Mouse (Mus musculus) brain, embryonic 14.5 days (tissue): ENCODE data around the gene Hs6st1. TPM values are rescaled to one million over a fixed set of nuclear protein-coding genes. Genes with fewer than 3 reads are reported as not detected.
A peak's percentile ranks its signal among the peaks of the same experiment; 100 is the strongest.

ENCODE experiments used
- DNase-seq: peaks from one replicate; pipeline ENCODE4 v3.0.0-alpha.2; 2011; ENCODE audit warnings: low read depth
- CTCF ChIP-seq: fragments of 200-500 bp; IDR thresholded peaks from 2 replicates; pipeline ENCODE4 v1.5.1; 2012; ENCODE audit warnings: inconsistent platforms, mild to moderate bottlenecking, moderate library complexity, borderline replicate concordance; ENCODE audit not compliant: insufficient read depth, insufficient read length; ENCODE audit errors: extremely low read depth
- POLR2A ChIP-seq: fragments of 200-500 bp; IDR thresholded peaks from 2 replicates; pipeline ENCODE4 v1.6.1; 2012; ENCODE audit warnings: mild to moderate bottlenecking, inconsistent platforms, borderline replicate concordance; ENCODE audit not compliant: poor library complexity, insufficient read depth, insufficient read length, severe bottlenecking; ENCODE audit errors: extremely low read depth
- polyA plus RNA-seq: library from polyadenylated mRNA; depleted of rRNA; stranded (reverse); fragments of >200 nt; gene quantifications from 2 replicates; pipeline ENCODE4 v1.2.3, GENCODE M21; 2012

The Hs6st1 gene
- polyA plus RNA-seq, 1 experiment: 123 TPM

- TF ChIP-seq CTCF (no peak), POLR2A (no peak)
- DNase-seq: no peak
These were observed 23.0 kb downstream of the Hs6st1 start for GRCm38 (mm10) chr1:36091246-36091645.

DNA sequence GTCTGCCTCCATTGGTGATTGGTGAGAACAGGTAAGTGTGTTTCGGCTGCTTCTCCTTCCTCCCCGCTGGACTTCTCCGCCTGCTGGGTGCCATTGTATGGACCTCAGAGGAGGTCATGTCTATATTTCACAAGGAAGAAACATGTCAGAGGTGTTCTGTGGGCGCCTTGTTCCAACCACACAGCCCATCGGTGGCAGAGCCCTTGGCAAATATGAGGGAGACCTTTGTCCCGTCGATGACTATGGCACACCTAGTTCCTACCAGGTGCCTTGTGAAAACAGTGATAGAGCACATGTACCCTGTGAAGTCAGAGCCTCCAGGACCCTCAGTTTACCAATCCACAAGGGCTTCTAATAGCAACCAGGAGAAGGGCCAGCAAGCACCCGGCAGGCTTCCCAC lies 25.5 kb downstream of the Hs6st1 start:
- no peak for DNase-seq
- TF ChIP-seq CTCF (no peak), POLR2A (no peak)

DNA sequence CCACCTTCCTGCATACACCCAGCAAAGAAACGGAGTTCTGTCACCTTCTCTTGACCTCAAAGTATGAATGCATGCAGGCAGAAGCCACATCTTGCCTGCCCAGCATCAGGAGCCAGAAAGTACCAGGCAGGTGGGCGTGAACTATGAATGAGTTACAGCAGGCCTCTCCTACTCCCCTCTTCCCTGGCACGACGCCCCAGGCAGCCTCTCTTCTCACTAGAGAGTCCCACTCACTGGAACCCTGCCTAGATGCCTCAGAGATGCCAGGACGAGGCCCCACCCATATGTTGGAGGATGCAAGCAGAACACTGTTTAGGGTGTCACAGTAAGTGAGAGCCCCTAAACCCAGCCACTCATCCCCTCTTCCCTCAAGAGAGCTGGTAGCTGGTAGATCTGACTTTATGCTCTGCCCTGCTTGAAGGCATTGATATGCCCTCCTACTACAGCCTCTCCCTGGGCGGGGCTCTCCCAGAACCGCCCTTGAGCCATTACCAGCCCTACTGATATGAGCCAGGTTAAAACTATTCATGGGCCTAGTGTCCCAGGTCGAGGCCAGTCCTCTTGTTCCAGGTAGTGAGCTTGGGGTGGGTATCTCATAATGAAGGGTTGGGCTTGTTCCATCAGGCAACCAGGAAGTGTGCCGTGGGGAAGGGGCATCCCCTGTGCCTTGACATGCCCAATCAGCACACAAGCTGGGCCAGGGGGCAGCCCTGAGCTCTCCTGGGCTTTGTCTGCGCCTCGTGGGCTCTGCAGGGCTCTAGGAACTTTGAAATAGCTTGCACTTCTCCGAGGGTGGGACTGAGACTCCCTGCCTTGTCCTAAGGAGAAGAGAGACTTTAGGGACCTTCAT lies 27.4 kb downstream of the Hs6st1 start:
- TF ChIP-seq CTCF (no peak), POLR2A (no peak)
- DNase-seq: peak; percentile 89

DNA sequence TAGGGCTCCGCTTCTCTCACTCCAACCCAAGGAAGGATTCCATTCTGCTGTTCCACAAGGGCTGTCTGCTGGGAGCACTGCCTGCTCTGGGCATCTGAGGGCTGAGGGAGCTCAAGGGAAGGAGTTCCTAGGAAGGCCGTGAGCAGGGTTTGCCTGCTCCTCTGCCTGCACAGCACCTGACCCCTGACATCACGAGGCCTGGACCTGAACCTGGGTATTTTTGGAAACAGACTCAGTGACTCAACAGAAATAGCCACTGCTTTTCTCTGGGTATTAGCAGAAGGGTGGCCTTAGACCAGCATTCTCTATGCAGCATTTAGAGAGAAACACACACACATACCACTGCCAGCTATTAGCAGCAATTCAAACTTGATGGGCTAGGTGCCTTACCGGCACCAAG lies 30.2 kb downstream of the Hs6st1 start:
- no peak for TF ChIP-seq CTCF
- TF ChIP-seq POLR2A: no peak
- DNase-seq: no peak

- no peak for DNase-seq
- TF ChIP-seq CTCF (no peak), POLR2A (no peak)
These were observed 32.2 kb downstream of the Hs6st1 start for GRCm38 (mm10) chr1:36100371-36100770.

- DNase-seq: no peak
- TF ChIP-seq POLR2A: no peak
These were observed 37.9 kb downstream of the Hs6st1 start for GRCm38 (mm10) chr1:36105917-36106706.

GRCm38 (mm10) chr1:36109987-36110386 lies 41.8 kb downstream of the Hs6st1 start:
- no peak for DNase-seq
- TF ChIP-seq POLR2A: no peak
- TF ChIP-seq CTCF: no peak

GRCm38 (mm10) chr1:36112665-36113064 lies 44.5 kb downstream of the Hs6st1 start:
- no peak for DNase-seq

GRCm38 (mm10) chr1:36113670-36114069 lies 45.5 kb downstream of the Hs6st1 start:
- TF ChIP-seq CTCF: no peak
- TF ChIP-seq POLR2A: no peak
- DNase-seq: no peak

More at GRCm38 (mm10) chr1:36112665-36113064, 44.5 kb downstream of the Hs6st1 start:
- TF ChIP-seq CTCF (no peak), POLR2A (no peak)

- no peak for DNase-seq
- no peak for TF ChIP-seq CTCF
- no peak for TF ChIP-seq POLR2A
These were observed 46.6 kb downstream of the Hs6st1 start for GRCm38 (mm10) chr1:36114844-36115243.

DNA sequence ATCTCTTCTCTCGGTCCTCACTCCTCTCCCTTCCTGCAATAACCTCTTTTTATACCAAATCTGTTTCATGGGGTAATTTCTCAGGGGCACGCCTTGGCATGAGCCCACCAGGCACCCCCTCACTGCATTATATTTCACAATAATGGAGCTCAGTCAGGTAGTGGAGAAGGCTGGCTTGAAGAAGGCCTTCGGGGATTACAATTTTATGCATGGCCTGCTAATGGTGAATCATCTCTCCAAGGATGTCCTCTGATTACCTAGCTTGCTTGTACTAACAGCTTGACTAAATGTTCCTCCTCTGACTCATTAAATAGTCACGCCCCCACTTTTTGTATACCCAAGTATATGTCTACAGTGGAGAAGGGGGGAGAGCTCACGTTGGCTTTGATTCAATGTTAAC lies 48.3 kb downstream of the Hs6st1 start:
- DNase-seq: no peak
- TF ChIP-seq POLR2A: no peak

DNA sequence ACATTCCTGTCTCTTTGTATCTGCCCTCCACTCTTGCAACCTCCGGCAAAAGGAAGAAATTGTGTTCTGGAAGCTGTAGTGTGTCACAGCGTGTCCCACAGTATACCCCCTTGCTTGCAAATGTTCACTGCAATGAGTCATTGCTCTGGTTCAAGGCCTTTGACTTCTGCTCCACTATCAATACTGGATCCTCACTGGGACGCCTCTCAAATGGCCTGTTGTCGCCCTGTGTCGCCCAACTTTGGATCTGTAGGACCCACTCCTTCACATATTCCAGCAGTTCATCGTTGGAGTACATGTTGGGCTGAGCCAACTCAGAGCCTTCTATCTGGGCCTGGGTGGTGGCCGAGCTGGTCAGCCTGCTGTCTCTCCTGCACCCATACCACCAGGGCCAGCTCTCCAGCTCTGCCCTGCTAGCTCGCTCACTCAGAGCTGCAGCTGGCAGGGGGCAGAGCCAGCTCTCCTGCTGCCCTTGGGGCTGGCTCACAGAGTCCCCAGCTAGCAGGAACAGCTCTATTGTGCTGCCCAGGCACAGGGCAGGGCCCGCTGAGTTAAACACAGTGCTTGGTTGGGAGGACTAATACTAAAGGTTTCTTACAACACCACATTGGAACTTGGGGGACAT lies 50.0 kb downstream of the Hs6st1 start:
- no peak for DNase-seq
- TF ChIP-seq CTCF: no peak
- TF ChIP-seq POLR2A: no peak

DNA sequence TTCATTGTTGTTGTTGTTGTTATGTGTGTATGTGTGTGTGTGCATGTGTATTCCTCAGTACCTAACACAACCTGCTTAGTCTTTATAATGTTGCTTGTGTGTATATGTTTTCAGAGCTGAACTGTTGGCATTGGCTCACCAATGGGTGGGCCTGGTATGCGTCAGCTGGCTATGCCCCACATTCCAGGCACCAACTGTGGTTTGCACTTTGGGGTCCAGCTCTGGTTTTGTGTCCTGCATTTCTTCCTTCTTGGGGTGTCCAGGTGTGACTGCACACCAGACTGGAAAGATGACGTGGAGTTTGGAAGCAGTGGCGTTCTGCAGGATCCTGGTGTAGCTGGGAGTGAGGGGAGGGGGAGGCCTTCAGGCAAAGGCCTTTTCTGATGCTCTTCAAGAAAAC lies 50.8 kb downstream of the Hs6st1 start:
- DNase-seq: no peak
- TF ChIP-seq POLR2A (no peak), CTCF (no peak)

- TF ChIP-seq CTCF (no peak), POLR2A (no peak)
- DNase-seq: no peak
These were observed 51.2 kb downstream of the Hs6st1 start for GRCm38 (mm10) chr1:36119426-36119825.

GRCm38 (mm10) chr1:36121172-36121571 lies 53.0 kb downstream of the Hs6st1 start:
- TF ChIP-seq POLR2A (no peak), CTCF (no peak)
- no peak for DNase-seq
